Mouse (Mus musculus): ENCODE data around the gene Dtx3l.

The Dtx3l gene

DNA sequence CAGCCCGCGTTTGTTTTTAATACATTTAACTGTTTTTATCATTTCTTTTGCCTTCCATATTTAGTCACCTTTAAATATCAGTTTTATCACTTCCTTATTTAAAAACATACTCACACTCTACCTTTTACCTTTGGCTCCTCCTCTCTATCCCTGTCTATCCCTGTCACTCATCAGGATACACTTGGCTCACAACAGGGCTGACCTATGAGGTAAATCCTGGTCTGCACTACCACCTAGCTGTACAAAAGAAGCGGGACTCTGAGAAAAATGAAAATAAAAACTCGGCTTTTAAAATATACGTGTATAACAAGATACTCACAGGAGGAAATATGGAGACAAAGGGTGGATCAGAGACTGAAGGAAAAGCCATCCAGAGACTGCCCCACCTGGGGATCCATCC lies 50.0 kb downstream of the Dtx3l start:
- no peak for DNase-seq (ENCODE audit: low spot score in 2 of 2)

DNA sequence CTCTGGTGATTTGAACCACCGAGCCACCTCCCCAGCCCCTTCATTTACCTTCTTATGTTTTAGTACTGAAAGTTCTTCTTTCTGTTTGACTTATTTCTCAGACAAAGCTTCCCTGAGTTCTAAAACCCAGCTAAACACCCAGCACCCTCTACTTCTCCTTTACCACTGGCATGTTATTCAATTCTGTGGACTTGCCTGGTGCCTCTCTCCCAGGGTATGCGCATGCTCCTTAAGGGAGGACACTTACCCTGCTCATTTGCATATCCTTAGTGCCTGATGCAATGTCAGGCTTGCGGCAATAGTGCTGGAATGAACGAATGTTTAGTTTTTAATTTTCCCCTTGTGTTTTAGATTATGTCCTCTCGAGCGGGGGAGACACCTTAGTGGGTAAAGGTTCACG lies 50.8 kb downstream of the Dtx3l start:
- no peak for DNase-seq (ENCODE audit: low spot score in 2 of 2)

All from thymus, postnatal 10 days (tissue).